Mouse (Mus musculus): ENCODE measurements at regions not wholly inside any gene's neighbourhood (a gene's known extent, or its start where the extent isn't known, plus 50 kb on each side); places are given as distances from the start of the nearest gene placed in this dataset.

DNA sequence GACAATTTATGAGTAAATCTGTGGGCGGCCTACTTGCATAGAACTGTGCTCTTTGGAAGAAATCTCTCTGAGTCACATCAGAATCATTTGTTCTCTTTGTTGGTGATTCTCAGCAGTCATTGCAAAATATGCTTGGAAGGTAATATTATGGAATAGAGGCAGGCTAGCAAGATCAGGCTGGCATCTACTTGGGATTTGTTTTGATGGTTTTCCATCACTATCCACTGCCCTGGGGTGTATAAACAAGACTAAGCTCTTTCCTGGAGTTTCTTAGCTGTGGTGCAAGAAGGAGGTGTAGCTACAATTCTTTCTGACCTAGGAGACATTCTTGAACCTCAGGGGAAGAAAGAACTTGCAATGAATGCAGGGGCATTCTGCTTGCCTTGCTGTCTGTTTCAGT lies 96.3 kb upstream of the Cyyr1 start:
- Histone ChIP-seq H3K4me3 (replicated peaks; ENCODE audit: insufficient read depth, low read depth, low read length) (no peak overlapping the region), H3K27me3 (ENCODE audit: control insufficient read depth, insufficient read depth, low read length) (no peaks in the 10 kb centered on the region), H3K4me1 (ENCODE audit: control insufficient read depth, insufficient read depth, low read length) (no peaks in the 10 kb centered on the region), H3K27ac (ENCODE audit: insufficient read depth, low read length) (no peak overlapping the region)
- TF ChIP-seq CTCF (IDR thresholded peaks at IDR 0.05; ENCODE audit: borderline replicate concordance, insufficient read depth, low read depth, low read length) (no peak), POLR2A (IDR thresholded peaks at IDR 0.05; ENCODE audit: borderline replicate concordance, insufficient read depth, low read length) (no peak)
- DNase-seq = no peak
- 98% methylated on average over 1 of the region's 1 CpGs for WGBS

DNA sequence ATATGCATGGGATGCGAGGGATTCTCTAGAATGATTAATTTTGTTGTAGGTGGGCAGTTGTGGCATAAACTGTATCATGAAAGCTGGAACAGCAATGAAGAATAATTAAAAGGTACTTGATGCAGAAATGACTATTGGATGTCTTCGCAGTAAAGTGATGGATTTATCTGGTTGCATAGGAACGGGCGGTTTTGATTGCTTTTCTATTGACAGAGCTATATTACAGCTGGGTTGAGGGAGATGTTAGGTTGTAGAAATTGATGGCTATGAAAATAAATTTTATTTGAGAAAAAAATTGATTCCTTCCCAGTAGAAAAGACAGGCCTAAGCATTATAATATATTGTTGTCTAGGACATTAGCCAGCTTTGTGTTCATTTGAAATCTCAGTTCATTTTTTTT lies 87.8 kb upstream of the Cyyr1 start:
- no peak for DNase-seq
- WGBS = 93% methylated on average over 4 of the region's 4 CpGs
- Histone ChIP-seq H3K4me1 (ENCODE audit: control insufficient read depth, insufficient read depth, low read length) (no peaks in the 10 kb centered on the region), H3K4me3 (replicated peaks; ENCODE audit: insufficient read depth, low read depth, low read length) (no peak overlapping the region), H3K27ac (ENCODE audit: insufficient read depth, low read length) (no peak overlapping the region), H3K27me3 (ENCODE audit: control insufficient read depth, insufficient read depth, low read length) (no peaks in the 10 kb centered on the region)
- TF ChIP-seq POLR2A (IDR thresholded peaks at IDR 0.05; ENCODE audit: borderline replicate concordance, insufficient read depth, low read length) (no peak), CTCF (IDR thresholded peaks at IDR 0.05; ENCODE audit: borderline replicate concordance, insufficient read depth, low read depth, low read length) (no peak)

DNA sequence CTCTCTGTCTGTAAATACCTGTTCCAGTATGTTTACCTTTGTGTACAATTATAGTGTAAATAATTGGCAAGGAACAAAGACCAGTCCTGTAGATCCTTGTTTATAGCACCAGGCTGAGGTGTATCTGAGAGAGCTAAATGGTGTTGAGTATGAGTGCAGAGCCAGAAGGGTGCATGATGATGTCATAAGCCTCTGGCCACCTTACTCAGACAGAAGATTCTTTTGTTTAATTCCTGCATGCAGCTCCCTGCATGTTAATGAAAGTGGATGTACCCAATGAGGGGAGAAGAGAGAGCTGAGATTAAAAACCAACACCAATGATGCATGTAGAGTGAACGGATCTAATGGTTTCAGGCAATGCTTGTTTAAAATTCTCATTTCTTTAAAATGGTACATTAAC lies 83.9 kb upstream of the Cyyr1 start:
- Histone ChIP-seq H3K27ac (ENCODE audit: insufficient read depth, low read length) (no peak overlapping the region), H3K27me3 (ENCODE audit: control insufficient read depth, insufficient read depth, low read length) (no peaks in the 10 kb centered on the region), H3K4me3 (replicated peaks; ENCODE audit: insufficient read depth, low read depth, low read length) (no peak overlapping the region), H3K4me1 (ENCODE audit: control insufficient read depth, insufficient read depth, low read length) (no peaks in the 10 kb centered on the region)
- 74% methylated on average over 1 of the region's 1 CpGs for WGBS
- DNase-seq = no peak
- TF ChIP-seq CTCF (IDR thresholded peaks at IDR 0.05; ENCODE audit: borderline replicate concordance, insufficient read depth, low read depth, low read length) (no peak), POLR2A (IDR thresholded peaks at IDR 0.05; ENCODE audit: borderline replicate concordance, insufficient read depth, low read length) (no peak)

DNA sequence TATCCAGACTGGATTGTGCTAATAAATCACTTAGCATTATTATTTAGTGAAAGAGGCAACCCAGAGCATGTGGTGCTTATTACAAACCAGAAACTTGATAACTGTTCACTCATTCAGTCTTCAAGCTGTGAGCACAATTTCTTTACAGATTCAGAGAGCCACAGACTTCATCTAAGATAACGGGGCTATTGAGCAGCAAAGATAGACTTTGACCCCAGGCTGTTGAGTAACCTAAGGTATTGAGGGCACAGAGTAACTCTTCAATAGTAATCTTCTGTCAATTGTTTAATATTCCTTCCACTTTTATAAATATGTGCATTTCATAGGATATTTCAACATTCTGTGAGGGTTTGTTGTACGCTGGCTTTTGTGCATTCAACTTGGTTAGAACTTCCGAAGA lies 76.5 kb upstream of the Cyyr1 start:
- Histone ChIP-seq H3K27me3 (ENCODE audit: control insufficient read depth, insufficient read depth, low read length) (no peaks in the 10 kb centered on the region; the same call in 1 of the 2 replicates), H3K27ac (ENCODE audit: insufficient read depth, low read length) (no peak overlapping the region), H3K4me3 (replicated peaks; ENCODE audit: insufficient read depth, low read depth, low read length) (no peak overlapping the region), H3K4me1 (ENCODE audit: control insufficient read depth, insufficient read depth, low read length) (no peaks in the 10 kb centered on the region)
- whole genome bisulfite sequencing = 93% methylated on average over 3 of the region's 3 CpGs
- DNase-seq = no peak
- TF ChIP-seq POLR2A (IDR thresholded peaks at IDR 0.05; ENCODE audit: borderline replicate concordance, insufficient read depth, low read length) (no peak), CTCF (IDR thresholded peaks at IDR 0.05; ENCODE audit: borderline replicate concordance, insufficient read depth, low read depth, low read length) (no peak)

DNA sequence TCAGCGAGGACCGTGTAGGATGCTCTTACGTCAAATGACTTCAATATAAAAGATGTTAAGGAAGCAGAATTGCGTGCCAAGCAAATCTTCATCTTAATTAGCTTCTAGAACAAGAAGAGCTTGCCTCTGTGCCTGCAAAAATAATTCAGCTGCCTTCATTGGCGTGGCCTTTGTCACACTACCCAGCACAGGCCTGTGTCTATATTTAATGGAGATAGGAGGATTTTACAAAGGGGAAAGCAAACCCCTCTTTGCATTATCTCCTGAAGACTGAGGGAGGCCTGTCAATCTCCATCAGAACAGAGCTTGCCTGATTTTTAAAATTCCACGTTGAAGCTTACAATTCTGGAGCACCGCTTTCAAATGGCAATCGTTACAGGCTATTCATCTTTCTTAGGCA lies 71.3 kb upstream of the Cyyr1 start:
- no peaks in the 10 kb centered on the region for H3K4me1 ChIP-seq (ENCODE audit: control insufficient read depth, insufficient read depth, low read length)
- H3K27me3 ChIP-seq (ENCODE audit: control insufficient read depth, insufficient read depth, low read length) = no peaks in the 10 kb centered on the region; the same call in 1 of the 2 replicates
- DNase-seq = no peak
- TF ChIP-seq POLR2A (IDR thresholded peaks at IDR 0.05; ENCODE audit: borderline replicate concordance, insufficient read depth, low read length) = no peak
- TF ChIP-seq CTCF (IDR thresholded peaks at IDR 0.05; ENCODE audit: borderline replicate concordance, insufficient read depth, low read depth, low read length) = no peak
- WGBS = 42% methylated on average over 8 of the region's 8 CpGs
- H3K4me3 ChIP-seq (replicated peaks; ENCODE audit: insufficient read depth, low read depth, low read length) = no peak overlapping the region
- no peak overlapping the region for H3K27ac ChIP-seq (ENCODE audit: insufficient read depth, low read length)

DNA sequence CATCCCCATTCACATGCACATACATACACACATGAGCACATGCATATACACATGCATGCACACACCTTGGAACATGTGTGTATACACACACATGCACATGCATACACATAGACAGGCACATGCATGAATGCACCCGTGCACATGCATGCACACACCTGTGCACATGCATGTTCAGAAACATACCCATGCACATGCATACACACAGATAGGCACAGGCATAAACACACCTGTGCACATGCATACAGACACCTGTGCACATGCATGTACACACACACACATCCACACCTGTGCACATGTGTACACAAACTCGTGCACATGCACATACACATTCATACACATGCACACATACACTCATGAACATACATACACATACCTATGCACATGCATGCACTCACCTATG lies 50.9 kb upstream of the Cyyr1 start:
- H3K4me3 ChIP-seq (replicated peaks; ENCODE audit: insufficient read depth, low read depth, low read length) = no peak overlapping the region
- H3K4me1 ChIP-seq (ENCODE audit: control insufficient read depth, insufficient read depth, low read length) = no peaks in the 10 kb centered on the region
- no peak for DNase-seq
- no peak for TF ChIP-seq CTCF (IDR thresholded peaks at IDR 0.05; ENCODE audit: borderline replicate concordance, insufficient read depth, low read depth, low read length)
- no peak overlapping the region for H3K27ac ChIP-seq (ENCODE audit: insufficient read depth, low read length)
- H3K27me3 ChIP-seq (ENCODE audit: control insufficient read depth, insufficient read depth, low read length) = no peaks in the 10 kb centered on the region
- 86% methylated on average over 2 of the region's 2 CpGs for WGBS

Measured in cerebellum, adult 2 months (tissue).